Mouse (Mus musculus) heart, embryonic 13.5 days (tissue): ENCODE results near the gene Ice2. TPM values are rescaled to one million over a fixed set of nuclear protein-coding genes. Genes with fewer than 3 reads are reported as not detected.
A peak's percentile ranks its signal among the peaks of the same experiment; 100 is the strongest.

ENCODE experiments used
- ATAC-seq: fragments of 200-750 bp; cut with Nextera tagmentation; 2 replicates; pipeline ENCODE4 v1.8.0; 2017; ENCODE audit warnings: moderate TSS enrichment; ENCODE audit not compliant: insufficient number of reproducible peaks, low FRiP score, low TSS enrichment; ENCODE audit errors: extremely low read depth
- H3K27ac ChIP-seq: fragments of 300-500 bp; sonication (generic); replicated peaks from 2 replicates; pipeline ENCODE4 v1.5.1; 2015; ENCODE audit warnings: moderate library complexity, mild to moderate bottlenecking, inconsistent platforms
- H3K27me3 ChIP-seq: fragments of 300-500 bp; sonication (generic); replicated peaks from 2 replicates; pipeline ENCODE4 v1.6.1; 2015; ENCODE audit warnings: mild to moderate bottlenecking, inconsistent platforms
- H3K36me3 ChIP-seq: fragments of 300-500 bp; sonication (generic); 2 replicates; pipeline ENCODE4 v1.6.1; 2015; ENCODE audit warnings: mild to moderate bottlenecking, inconsistent platforms
- H3K4me1 ChIP-seq: fragments of 300-500 bp; sonication (generic); 2 replicates; pipeline ENCODE4 v1.6.1; 2015; ENCODE audit warnings: inconsistent platforms
- H3K4me2 ChIP-seq: fragments of 300-500 bp; sonication (generic); 2 replicates; pipeline ENCODE4 v1.6.1; 2015; ENCODE audit warnings: inconsistent platforms, mild to moderate bottlenecking, moderate library complexity
- H3K4me3 ChIP-seq: fragments of 300-500 bp; sonication (generic); 2 replicates; pipeline ENCODE4 v1.5.1; 2015; ENCODE audit warnings: moderate library complexity, mild to moderate bottlenecking, inconsistent platforms
- H3K9ac ChIP-seq: fragments of 300-500 bp; sonication (generic); 2 replicates; pipeline ENCODE4 v1.6.1; 2015; ENCODE audit warnings: inconsistent platforms, mild to moderate bottlenecking, moderate library complexity
- H3K9me3 ChIP-seq: fragments of 300-500 bp; sonication (generic); 2 replicates; pipeline ENCODE4 v1.6.1; 2016; ENCODE audit warnings: inconsistent platforms
- WGBS: fragments of 180-500 bp; shearing (Covaris S2); methylation state at CpG from one replicate; pipeline ENCODE4 v1.1.7; 2015; ENCODE audit warnings: mixed read lengths; 5-methylcytosine and 5-hydroxymethylcytosine counted together
- microRNA-seq: library from miRNA; unstranded; fragments of <30 nt; microRNA quantifications from one replicate; pipeline ENCODE4, GENCODE M21; 2016
- polyA plus RNA-seq: library from polyadenylated mRNA; unstranded; fragments of >200 nt; fragmentation: Nextera tagmentation; extraction: Ambion mirVana; gene quantifications from 2 replicates; pipeline ENCODE4 v1.2.1, GENCODE M21; 2015

Gene Ice2
- polyA plus RNA-seq, 1 experiment from 2014 or later: 10.7 TPM

DNA sequence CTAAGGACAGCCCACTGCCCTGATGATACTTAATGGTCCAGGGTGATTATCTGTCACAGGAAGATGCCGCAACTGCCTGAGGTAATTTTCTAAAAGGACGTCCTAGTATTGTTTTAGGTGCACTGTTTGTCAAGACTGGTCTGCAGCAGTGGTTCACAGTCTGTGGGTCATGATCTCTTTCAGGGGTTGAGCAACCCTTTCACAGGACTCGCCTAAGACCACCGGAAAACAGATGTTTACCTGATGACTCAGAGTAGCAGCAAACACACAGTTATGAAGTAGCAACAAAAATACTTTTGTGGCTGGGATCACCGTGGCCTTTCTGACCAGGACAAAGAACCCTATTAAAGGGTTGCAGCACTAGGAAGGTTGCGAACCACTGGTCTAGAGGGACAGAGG, 80.1 kb downstream of the Ice2 start:
- Histone ChIP-seq H3K27me3 (no peaks in the 10 kb centered on the region), H3K9me3 (no peaks in the 10 kb centered on the region), H3K27ac (peak overlapping the region; percentile 86), H3K36me3 (peaks cover 89% of the 10 kb centered on the region), H3K4me1 (peaks cover 67% of the 10 kb centered on the region), H3K9ac (peak overlapping the region; percentile 38; the same call in 1 of the 2 replicates), H3K4me3 (no peak overlapping the region), H3K4me2 (no peak overlapping the region)
- no peak for ATAC-seq
- 57% methylated on average over 6 of the region's 6 CpGs for WGBS

GRCm38 (mm10) chr9:69480344-69480743, 82.6 kb downstream of the Ice2 start:
- peaks cover 54% of the 10 kb centered on the region for H3K4me1 ChIP-seq
- H3K9me3 ChIP-seq: no peaks in the 10 kb centered on the region
- H3K9ac ChIP-seq: no peak overlapping the region
- peaks cover 94% of the 10 kb centered on the region for H3K36me3 ChIP-seq
- no peak overlapping the region for H3K27ac ChIP-seq
- ATAC-seq: no peak
- H3K4me3 ChIP-seq: no peak overlapping the region
- WGBS: 2% methylated on average over 1 of the region's 1 CpGs
- no peaks in the 10 kb centered on the region for H3K27me3 ChIP-seq
- no peak overlapping the region for H3K4me2 ChIP-seq

Small RNA genes lying within 50 kb of the gene (microRNA-seq; reads per million reads assigned to microRNA genes)
- 1.6 reads per million for gene Mir3109

Other genes with a start within 250 kb of the Ice2 start
- gene Anxa2, start 55.7 kb downstream of the Ice2 start, polyA plus RNA-seq: 450 and 490 TPM in 2 replicates